Mouse (Mus musculus): ENCODE measurements at regions not wholly inside any gene's neighbourhood (a gene's known extent, or its start where the extent isn't known, plus 50 kb on each side); places are given as distances from the start of the nearest gene placed in this dataset.
A peak's percentile ranks its signal among the peaks of the same experiment; 100 is the strongest.
"Not testable (repeated sequence)": the region's sequence is repeated elsewhere in the genome, so short reads cannot be mapped to it uniquely, and the experiment has no call there.

DNA sequence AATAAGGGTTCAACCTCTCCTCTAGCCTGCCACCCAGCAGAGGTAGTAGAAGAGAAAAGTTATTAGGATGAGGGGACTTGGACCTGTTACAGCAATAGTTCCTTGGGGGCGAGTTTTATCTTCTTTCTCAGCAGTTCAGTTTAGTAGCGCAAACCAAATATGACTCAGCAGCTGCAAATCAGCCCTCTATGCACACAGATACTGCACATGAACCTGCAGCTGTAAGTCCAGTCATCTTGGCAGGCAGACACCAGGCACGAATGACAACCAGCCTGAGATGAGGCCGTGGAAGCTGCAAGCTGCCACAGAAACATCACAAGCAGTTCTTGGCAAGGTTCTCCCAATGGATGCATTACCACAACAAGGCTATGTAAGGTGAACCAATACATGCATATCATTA lies 327.0 kb upstream of the Akr1e1 start:
- Histone ChIP-seq H3K4me1 (replicated peaks) (no peaks in the 10 kb centered on the region), H3K36me3 (no peaks in the 10 kb centered on the region), H3K27ac (no peak overlapping the region), H3K27me3 (ENCODE audit: insufficient read depth, poor library complexity, severe bottlenecking) (no peaks in the 10 kb centered on the region), H3K9me3 (no peaks in the 10 kb centered on the region), H3K4me3 (no peak overlapping the region)
- no peak for DNase-seq (ENCODE audit: low spot score)
- WGBS = 85% methylated on average over 4 of the region's 4 CpGs

DNA sequence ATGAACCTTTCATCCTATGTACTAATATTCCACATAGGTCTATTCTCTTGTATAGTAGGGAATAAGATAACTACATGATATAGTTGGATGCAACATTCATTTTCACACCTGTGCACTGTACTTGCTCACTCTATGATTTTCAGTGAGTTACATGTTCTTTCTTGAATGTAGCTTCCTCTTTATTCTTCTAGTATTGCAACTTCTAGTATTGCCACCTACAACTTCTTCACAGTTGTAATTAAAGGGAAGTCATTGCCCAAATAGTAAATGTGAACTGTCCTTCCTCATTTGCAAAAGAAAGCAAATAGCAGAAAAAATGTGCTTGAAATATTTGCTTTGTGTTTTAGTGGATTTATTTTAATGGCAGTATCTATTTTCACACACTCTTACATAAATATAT lies 330.9 kb upstream of the Akr1e1 start:
- Histone ChIP-seq H3K9me3 (no peaks in the 10 kb centered on the region), H3K27ac (no peak overlapping the region), H3K36me3 (no peaks in the 10 kb centered on the region), H3K27me3 (ENCODE audit: insufficient read depth, poor library complexity, severe bottlenecking) (no peaks in the 10 kb centered on the region), H3K4me1 (replicated peaks) (no peaks in the 10 kb centered on the region), H3K4me3 (no peak overlapping the region)
- DNase-seq (ENCODE audit: low spot score) = no peak

DNA sequence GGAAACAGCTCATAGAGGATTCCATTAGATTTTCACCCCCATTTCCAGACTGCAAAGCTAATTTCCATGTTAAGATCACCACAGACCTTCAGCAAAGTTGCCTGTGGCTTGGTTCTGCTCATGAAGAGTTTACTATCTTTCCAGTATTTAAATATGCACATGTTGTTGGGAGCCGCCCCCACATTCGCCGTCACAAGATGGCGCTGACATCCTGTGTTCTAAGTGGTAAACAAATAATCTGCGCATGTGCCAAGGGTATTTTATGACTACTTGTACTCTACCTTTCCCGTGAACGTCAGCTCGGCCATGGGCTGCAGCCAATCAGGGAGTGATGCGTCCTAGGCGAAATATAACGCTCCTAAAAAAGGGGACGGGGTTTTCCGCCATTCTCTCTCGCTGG lies 333.5 kb upstream of the Akr1e1 start:
- not testable (repeated sequence) for H3K4me1 ChIP-seq (replicated peaks); H3K4me3 ChIP-seq; H3K9me3 ChIP-seq; H3K27me3 ChIP-seq (ENCODE audit: insufficient read depth, poor library complexity, severe bottlenecking); H3K27ac ChIP-seq; H3K36me3 ChIP-seq
- WGBS = 18% methylated on average over 6 of the region's 14 CpGs
- peak; percentile 23 for DNase-seq (ENCODE audit: low spot score)

GRCm38 (mm10) chr13:4943046-4943445 lies 334.1 kb upstream of the Akr1e1 start:
- H3K9me3 ChIP-seq = no peaks in the 10 kb centered on the region
- H3K4me3 ChIP-seq = peak overlapping the region; percentile 49
- no peaks in the 10 kb centered on the region for H3K36me3 ChIP-seq
- WGBS = 31% methylated on average over 7 of the region's 7 CpGs
- H3K27ac ChIP-seq = peak overlapping the region; percentile 75
- no peaks in the 10 kb centered on the region for H3K27me3 ChIP-seq (ENCODE audit: insufficient read depth, poor library complexity, severe bottlenecking)
- H3K4me1 ChIP-seq (replicated peaks) = no peaks in the 10 kb centered on the region
- no peak for DNase-seq (ENCODE audit: low spot score)

- H3K27me3 ChIP-seq (ENCODE audit: insufficient read depth, poor library complexity, severe bottlenecking) = no peaks in the 10 kb centered on the region
- no peak overlapping the region for H3K4me3 ChIP-seq
- WGBS = 84% methylated on average over 3 of the region's 3 CpGs
- DNase-seq (ENCODE audit: low spot score) = no peak
- H3K4me1 ChIP-seq (replicated peaks) = no peaks in the 10 kb centered on the region
- H3K36me3 ChIP-seq = no peaks in the 10 kb centered on the region
- H3K9me3 ChIP-seq = no peaks in the 10 kb centered on the region
- H3K27ac ChIP-seq = no peak overlapping the region
Observed at GRCm38 (mm10) chr13:4955384-4955783, 346.4 kb upstream of the Akr1e1 start.

DNA sequence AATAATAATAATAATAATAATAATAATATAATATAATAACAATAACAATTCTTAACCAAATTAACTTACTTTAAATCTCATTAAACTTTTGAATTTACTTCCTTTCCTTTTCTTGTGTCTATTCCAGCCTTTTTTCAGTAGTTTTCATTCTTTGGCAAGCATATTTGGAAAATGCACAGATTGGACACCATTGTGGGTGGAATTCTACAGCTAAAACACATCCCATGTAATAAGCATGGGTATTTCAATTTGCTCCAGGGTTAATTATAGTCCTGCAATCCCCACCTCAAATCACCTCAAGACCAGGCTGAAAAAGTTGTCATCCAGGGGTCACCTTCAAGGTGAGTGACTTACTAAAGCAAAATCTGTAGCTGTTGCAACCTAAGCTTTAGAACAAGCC lies 355.9 kb upstream of the Akr1e1 start:
- no peak for DNase-seq (ENCODE audit: low spot score)

GRCm38 (mm10) chr13:4970081-4970892 lies 361.3 kb upstream of the Akr1e1 start:
- no peaks in the 10 kb centered on the region for H3K9me3 ChIP-seq
- H3K27ac ChIP-seq = no peak overlapping the region
- no peak for DNase-seq (ENCODE audit: low spot score)
- H3K4me1 ChIP-seq (replicated peaks) = no peaks in the 10 kb centered on the region
- 82% methylated on average over 2 of the region's 2 CpGs for WGBS
- no peaks in the 10 kb centered on the region for H3K27me3 ChIP-seq (ENCODE audit: insufficient read depth, poor library complexity, severe bottlenecking)
- no peaks in the 10 kb centered on the region for H3K36me3 ChIP-seq
- H3K4me3 ChIP-seq = no peak overlapping the region

More for the DNA sequence above, 355.9 kb upstream of the Akr1e1 start:
- Histone ChIP-seq H3K36me3 (no peaks in the 10 kb centered on the region), H3K27me3 (ENCODE audit: insufficient read depth, poor library complexity, severe bottlenecking) (no peaks in the 10 kb centered on the region), H3K27ac (no peak overlapping the region), H3K4me1 (replicated peaks) (no peaks in the 10 kb centered on the region), H3K4me3 (no peak overlapping the region), H3K9me3 (no peaks in the 10 kb centered on the region)

GRCm38 (mm10) chr13:4971472-4972067 lies 362.6 kb upstream of the Akr1e1 start:
- H3K27me3 ChIP-seq (ENCODE audit: insufficient read depth, poor library complexity, severe bottlenecking) = no peaks in the 10 kb centered on the region
- no peak for DNase-seq (ENCODE audit: low spot score)
- H3K36me3 ChIP-seq = no peaks in the 10 kb centered on the region
- H3K4me3 ChIP-seq = no peak overlapping the region
- 77% methylated on average over 4 of the region's 4 CpGs for WGBS
- H3K9me3 ChIP-seq = no peaks in the 10 kb centered on the region
- H3K27ac ChIP-seq = no peak overlapping the region
- H3K4me1 ChIP-seq (replicated peaks) = no peaks in the 10 kb centered on the region

DNA sequence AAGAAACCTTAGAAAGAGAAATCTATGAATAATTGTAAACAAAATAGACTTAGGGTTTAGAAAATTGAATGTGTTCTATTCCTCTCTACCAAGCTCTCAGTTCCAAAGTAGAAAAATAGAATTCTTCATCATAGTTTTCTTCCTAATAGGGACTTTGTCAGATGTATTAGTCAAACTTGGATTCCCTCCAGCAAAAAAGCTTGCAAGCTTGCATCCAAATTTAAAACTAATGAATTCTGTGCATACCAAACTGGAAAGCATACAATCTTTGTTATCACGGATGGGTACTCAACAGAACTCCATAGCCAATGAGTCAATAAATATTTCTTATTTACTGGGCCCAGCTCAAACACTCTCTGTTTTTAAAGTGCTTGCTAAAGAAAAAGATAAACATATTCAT lies 383.9 kb upstream of the Akr1e1 start:
- 81% methylated on average over 1 of the region's 1 CpGs for WGBS
- no peak for DNase-seq (ENCODE audit: low spot score)

GRCm38 (mm10) chr13:5008296-5008695 lies 399.3 kb upstream of the Akr1e1 start:
- Histone ChIP-seq H3K27ac (no peak overlapping the region), H3K4me3 (no peak overlapping the region), H3K27me3 (ENCODE audit: insufficient read depth, poor library complexity, severe bottlenecking) (no peaks in the 10 kb centered on the region), H3K9me3 (no peaks in the 10 kb centered on the region), H3K4me1 (replicated peaks) (peaks cover 5% of the 10 kb centered on the region; the same call in 1 of the 2 replicates), H3K36me3 (no peaks in the 10 kb centered on the region)
- DNase-seq (ENCODE audit: low spot score) = no peak
- WGBS = 90% methylated on average over 1 of the region's 1 CpGs

More for the DNA sequence above, 383.9 kb upstream of the Akr1e1 start:
- Histone ChIP-seq H3K4me3 (no peak overlapping the region), H3K36me3 (no peaks in the 10 kb centered on the region), H3K9me3 (no peaks in the 10 kb centered on the region), H3K4me1 (replicated peaks) (no peaks in the 10 kb centered on the region), H3K27ac (no peak overlapping the region), H3K27me3 (ENCODE audit: insufficient read depth, poor library complexity, severe bottlenecking) (no peaks in the 10 kb centered on the region)

DNA sequence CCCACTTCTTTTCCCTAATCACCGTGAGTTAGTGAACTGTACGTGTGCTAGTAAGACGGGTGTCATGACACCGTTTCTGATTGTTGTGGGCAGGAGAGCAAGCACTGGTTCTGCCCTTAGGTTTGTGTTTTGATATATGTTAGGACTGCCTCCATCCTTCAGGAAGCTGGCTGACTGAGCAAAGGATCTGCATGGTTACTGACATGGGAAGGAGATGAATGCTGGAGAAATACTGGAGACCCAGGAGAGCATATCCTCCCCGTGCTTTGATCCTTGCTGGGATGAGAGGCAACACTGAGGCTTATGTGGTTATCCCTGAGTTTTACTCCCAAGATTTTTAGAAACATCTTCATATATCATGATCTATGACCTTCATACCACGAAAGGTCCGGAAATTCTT lies 413.5 kb upstream of the Akr1e1 start:
- H3K27ac ChIP-seq = no peak overlapping the region
- no peak overlapping the region for H3K4me3 ChIP-seq
- 91% methylated on average over 7 of the region's 7 CpGs for WGBS
- no peaks in the 10 kb centered on the region for H3K36me3 ChIP-seq
- no peaks in the 10 kb centered on the region for H3K27me3 ChIP-seq (ENCODE audit: insufficient read depth, poor library complexity, severe bottlenecking)
- no peak for DNase-seq (ENCODE audit: low spot score)
- H3K4me1 ChIP-seq (replicated peaks) = no peaks in the 10 kb centered on the region
- no peaks in the 10 kb centered on the region for H3K9me3 ChIP-seq

DNA sequence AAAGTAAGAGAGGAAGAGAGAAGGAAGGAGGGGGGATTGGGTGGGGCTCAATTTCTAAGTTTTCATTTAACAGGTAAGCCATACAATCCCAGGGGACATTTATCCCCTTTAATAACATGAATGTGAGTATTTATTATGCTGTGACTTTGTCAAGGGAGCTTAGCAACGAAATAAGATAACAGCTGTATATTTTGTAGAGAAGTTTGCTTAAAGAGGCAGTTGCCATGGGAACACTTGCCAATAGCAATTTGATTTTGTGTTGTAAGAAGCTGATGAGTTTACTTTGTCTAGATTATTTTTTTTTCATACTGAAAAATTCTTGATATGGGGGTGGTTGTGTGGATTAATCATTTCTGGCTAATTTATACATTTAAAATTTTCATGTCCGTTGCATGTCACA lies 450.9 kb upstream of the Akr1e1 start:
- H3K4me3 ChIP-seq = no peak overlapping the region
- no peak for DNase-seq (ENCODE audit: low spot score)
- 81% methylated on average over 2 of the region's 2 CpGs for WGBS
- H3K27ac ChIP-seq = no peak overlapping the region
- H3K4me1 ChIP-seq (replicated peaks) = no peaks in the 10 kb centered on the region
- no peaks in the 10 kb centered on the region for H3K9me3 ChIP-seq
- no peaks in the 10 kb centered on the region for H3K27me3 ChIP-seq (ENCODE audit: insufficient read depth, poor library complexity, severe bottlenecking)
- no peaks in the 10 kb centered on the region for H3K36me3 ChIP-seq

DNA sequence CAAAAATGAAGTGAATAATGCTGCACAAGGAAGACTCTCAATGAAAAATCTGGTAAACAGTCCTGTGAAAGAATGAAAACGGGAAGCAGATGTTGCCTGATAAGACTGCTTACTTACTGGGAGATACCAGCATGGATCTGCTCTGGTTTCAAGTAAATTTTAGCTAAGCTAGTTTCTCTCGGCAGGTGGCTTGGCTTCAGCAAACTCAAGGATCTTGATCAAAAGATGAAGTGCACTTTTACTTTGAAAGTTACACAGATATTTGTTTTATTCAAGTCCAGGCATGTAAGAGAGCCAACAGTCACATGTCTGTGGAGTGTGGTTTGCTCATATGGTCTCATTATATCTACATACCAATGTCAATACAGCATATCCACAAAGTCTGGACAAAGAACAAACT lies 451.5 kb upstream of the Akr1e1 start:
- no peak for DNase-seq (ENCODE audit: low spot score)
- no peaks in the 10 kb centered on the region for H3K27me3 ChIP-seq (ENCODE audit: insufficient read depth, poor library complexity, severe bottlenecking)
- H3K4me3 ChIP-seq = no peak overlapping the region
- no peaks in the 10 kb centered on the region for H3K9me3 ChIP-seq
- no peak overlapping the region for H3K27ac ChIP-seq
- H3K36me3 ChIP-seq = no peaks in the 10 kb centered on the region
- no peaks in the 10 kb centered on the region for H3K4me1 ChIP-seq (replicated peaks)
- 65% methylated on average over 2 of the region's 2 CpGs for WGBS
